Mouse (Mus musculus) c-Kit-negative CD71-positive TER-119-positive erythroid progenitor cells, embryonic 14.5 days (primary cell): ENCODE results near the gene Ppp1r14a.
A peak's percentile ranks its signal among the peaks of the same experiment; 100 is the strongest.

Experiments used
- DNase-seq: peaks from one replicate; pipeline ENCODE4 v3.0.0-alpha.2; 2013; ENCODE audit warnings: low read depth, low spot score

Gene Ppp1r14a

GRCm38 (mm10) chr7:29279261-29279660 lies 9.8 kb upstream of the Ppp1r14a start:
- no peak for DNase-seq

GRCm38 (mm10) chr7:29279924-29280323 lies 9.2 kb upstream of the Ppp1r14a start:
- DNase-seq = no peak

GRCm38 (mm10) chr7:29280801-29281200 lies 8.3 kb upstream of the Ppp1r14a start:
- DNase-seq = no peak

GRCm38 (mm10) chr7:29281201-29282073 lies 7.7 kb upstream of the Ppp1r14a start, which contains the start of gene Spint2:
Gene Spint2 (minus strand): TSS chr7:29281912.
- DNase-seq = no peak

GRCm38 (mm10) chr7:29282074-29282554 lies 7.0 kb upstream of the Ppp1r14a start:
- DNase-seq = no peak

- no peak for DNase-seq
These were observed 5.2 kb upstream of the Ppp1r14a start for GRCm38 (mm10) chr7:29283876-29284275.

GRCm38 (mm10) chr7:29284523-29284922 lies 4.6 kb upstream of the Ppp1r14a start:
- DNase-seq = no peak

GRCm38 (mm10) chr7:29287481-29287880 lies 1.6 kb upstream of the Ppp1r14a start:
- no peak for DNase-seq

- DNase-seq = no peak
These were observed 1.0 kb upstream of the Ppp1r14a start for GRCm38 (mm10) chr7:29288079-29288478.

- DNase-seq = no peak
These were observed 748 bp downstream of the Ppp1r14a start for GRCm38 (mm10) chr7:29289856-29290255.

- DNase-seq = no peak
These were observed 1.8 kb downstream of the Ppp1r14a start for GRCm38 (mm10) chr7:29290691-29291485.

- DNase-seq = no peak
These were observed 2.7 kb downstream of the Ppp1r14a start for GRCm38 (mm10) chr7:29291616-29292457.

GRCm38 (mm10) chr7:29292458-29293098 lies 3.5 kb downstream of the Ppp1r14a start:
- DNase-seq = no peak

GRCm38 (mm10) chr7:29293131-29294065 lies 4.3 kb downstream of the Ppp1r14a start:
- DNase-seq = no peak

GRCm38 (mm10) chr7:29294111-29294761 lies 5.1 kb downstream of the Ppp1r14a start:
- DNase-seq = no peak

GRCm38 (mm10) chr7:29295861-29296647 lies 6.9 kb downstream of the Ppp1r14a start:
- DNase-seq = no peak

GRCm38 (mm10) chr7:29296998-29297397 lies 7.9 kb downstream of the Ppp1r14a start:
- DNase-seq = peak; percentile 43

- peak; percentile 36 for DNase-seq
These were observed 12.0 kb downstream of the Ppp1r14a start for GRCm38 (mm10) chr7:29301127-29301566.
